Mouse (Mus musculus) B cell, adult 2 months (primary cell): ENCODE measurements around the gene Rab13.

ENCODE experiments used
- DNase-seq, 2 experiments: peaks; one replicate each; pipeline ENCODE4 v3.0.0; 2022

The Rab13 gene

GRCm38 (mm10) chr3:90264687-90265033, 51.2 kb downstream of the Rab13 start:
- DNase-seq = no peak

- DNase-seq = peak; percentile 95 to 96
These were observed 51.8 kb downstream of the Rab13 start, which contains the start of gene Dennd4b for GRCm38 (mm10) chr3:90265034-90265931. TSS of gene Dennd4b (plus strand) at chr3:90265185.

GRCm38 (mm10) chr3:90265932-90266741, 52.6 kb downstream of the Rab13 start:
- peak; percentile 72 to 76 for DNase-seq

- DNase-seq = peak; percentile 12 to 26
These were observed 53.6 kb downstream of the Rab13 start for GRCm38 (mm10) chr3:90266901-90267775.

GRCm38 (mm10) chr3:90268190-90268589, 54.7 kb downstream of the Rab13 start:
- no peak for DNase-seq

- DNase-seq = no peak
These were observed 55.5 kb downstream of the Rab13 start for GRCm38 (mm10) chr3:90268971-90269370.

- no peak for DNase-seq
These were observed 57.3 kb downstream of the Rab13 start for GRCm38 (mm10) chr3:90270784-90271183.

GRCm38 (mm10) chr3:90272170-90272569, 58.7 kb downstream of the Rab13 start:
- DNase-seq = no peak

GRCm38 (mm10) chr3:90273855-90274254, 60.4 kb downstream of the Rab13 start:
- DNase-seq = no peak

GRCm38 (mm10) chr3:90275286-90275685, 61.8 kb downstream of the Rab13 start:
- no peak for DNase-seq
